In the genomic region with DNA sequence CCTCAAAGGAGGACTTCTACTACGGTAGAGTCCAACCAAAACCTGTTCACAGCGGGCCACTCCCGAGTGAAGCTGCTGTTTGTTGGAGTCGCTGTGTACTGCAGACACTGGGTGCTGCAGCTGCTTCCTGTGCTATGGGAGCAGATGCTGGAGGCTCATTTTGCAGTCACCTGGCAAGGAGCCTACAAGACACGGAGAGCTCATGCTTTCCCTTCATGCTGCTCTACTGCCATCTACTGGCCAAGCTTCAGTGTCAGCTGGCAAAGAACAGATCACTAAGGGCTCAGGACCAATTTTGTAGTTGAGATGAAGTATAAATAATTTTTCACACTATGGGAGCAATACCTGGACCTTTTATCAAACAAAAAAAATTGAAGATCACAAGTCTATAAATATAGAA, we compare ENCODE assay signal across 8 mouse cellular contexts. TPM values are rescaled to one million over a fixed set of nuclear protein-coding genes. Genes with fewer than 3 reads are reported as not detected.
DNase-seq lines count a peak whose midpoint lies in the region; ATAC-seq and TF ChIP-seq lines count a peak whose summit lies in the region.
"Not testable (repeated sequence)": the region's sequence is repeated elsewhere in the genome, so short reads cannot be mapped to it uniquely, and the experiment has no call there.

No protein-coding gene starts in this region.

- peak; percentile 86 for TF ChIP-seq CTCF in liver, embryonic 14.5 days (IDR thresholded peaks at IDR 0.05; ENCODE audit: low read depth)

- not testable (repeated sequence) for H3K27me3 ChIP-seq in forebrain, embryonic 14.5 days (replicated peaks; ENCODE audit: control insufficient read depth, insufficient read depth, low read length); liver, embryonic 14.5 days (ENCODE audit: control insufficient read depth, insufficient read depth, low read length); neural tube, embryonic 11.5 days (ENCODE audit: control insufficient read depth, insufficient read depth, low read length); stomach, embryonic 16.5 days (ENCODE audit: control insufficient read depth, insufficient read depth, low read length)

- not testable (repeated sequence) for H3K9ac ChIP-seq in forebrain, embryonic 14.5 days (ENCODE audit: low read length); liver, embryonic 14.5 days (replicated peaks); neural tube, embryonic 11.5 days (ENCODE audit: low read length); stomach, embryonic 16.5 days (ENCODE audit: low read length)

- WGBS in forebrain, embryonic 14.5 days, result 13% methylated on average over 5 of the region's 5 CpGs
- WGBS in large intestine, adult 2 months, result 1% methylated on average over 5 of the region's 5 CpGs
- 14% methylated on average over 5 of the region's 5 CpGs for WGBS in liver, embryonic 14.5 days (ENCODE audit: insufficient replicate concordance)
- WGBS in neural tube, embryonic 11.5 days, result 22% methylated on average over 5 of the region's 5 CpGs
- 11% methylated on average over 5 of the region's 5 CpGs for WGBS in stomach, embryonic 16.5 days

- peak; percentile 89 for ATAC-seq in forebrain, embryonic 14.5 days
- peak; percentile 42; the same call in 1 of the 2 replicates for ATAC-seq in liver, embryonic 14.5 days (ENCODE audit: insufficient read depth)
- ATAC-seq in neural tube, embryonic 11.5 days (ENCODE audit: insufficient read depth, low FRiP score, low TSS enrichment), result not testable (repeated sequence)
- peak; percentile 69; the same call in 1 of the 2 replicates for ATAC-seq in stomach, embryonic 16.5 days (ENCODE audit: insufficient read depth, low FRiP score)

- not testable (repeated sequence) for H3K36me3 ChIP-seq in forebrain, embryonic 14.5 days (ENCODE audit: control insufficient read depth, insufficient read depth, low read length); liver, embryonic 14.5 days (replicated peaks; ENCODE audit: control insufficient read depth, insufficient read depth, low read depth); neural tube, embryonic 11.5 days (ENCODE audit: control insufficient read depth, insufficient read depth, low read length); stomach, embryonic 16.5 days (ENCODE audit: control insufficient read depth, insufficient read depth, low read length)

- DNase-seq in CD8-positive naive resting alpha-beta T cell, adult 2 months (ENCODE audit: low read depth in 2 of 2, low spot score in 2 of 2), result peak; percentile 71 to 83
- peak; percentile 79 for DNase-seq in cerebellum, adult 11 months
- DNase-seq in forebrain, embryonic 14.5 days (ENCODE audit: low spot score), result peak; percentile 96
- peak; percentile 55 for DNase-seq in heart, postnatal 25 days (ENCODE audit: low spot score)
- DNase-seq in large intestine, adult 2 months (ENCODE audit: low read depth, low spot score), result peak; percentile 75
- DNase-seq in liver, embryonic 14.5 days (ENCODE audit: low read depth in 3 of 3, low spot score in 3 of 3), result peak; percentile 35 to 46 (median 46)
- peak; percentile 46 for DNase-seq in neural tube, embryonic 11.5 days (ENCODE audit: low spot score)

- not testable (repeated sequence) for H3K9me3 ChIP-seq in forebrain, embryonic 14.5 days (replicated peaks; ENCODE audit: control insufficient read depth, low read length); liver, embryonic 14.5 days (ENCODE audit: control insufficient read depth, low read length); neural tube, embryonic 11.5 days (ENCODE audit: control insufficient read depth, low read length); stomach, embryonic 16.5 days (replicated peaks; ENCODE audit: control insufficient read depth, low read length)

- TF ChIP-seq EP300 in liver, embryonic 14.5 days (IDR thresholded peaks at IDR 0.05; ENCODE audit: low read depth), result not testable (repeated sequence)

- not testable (repeated sequence) for H3K4me3 ChIP-seq in forebrain, embryonic 14.5 days (ENCODE audit: low read depth, low read length); liver, embryonic 14.5 days (ENCODE audit: insufficient read depth in 1 of 2, low read depth in 2 of 2, low read length in 2 of 2); neural tube, embryonic 11.5 days (ENCODE audit: low read depth, low read length); stomach, embryonic 16.5 days (replicated peaks; ENCODE audit: low read length)

- not testable (repeated sequence) for H3K27ac ChIP-seq in forebrain, embryonic 14.5 days (ENCODE audit: low read depth, low read length); liver, embryonic 14.5 days; neural tube, embryonic 11.5 days (ENCODE audit: low read depth, low read length); stomach, embryonic 16.5 days (ENCODE audit: low read length)

- intact Hi-C loops in heart, postnatal 25 days (cut with DNase I), result loop anchor here (5.0 kb wide), 1 partner anchor 39 kb away; no protein-coding TSS in a partner anchor

- not testable (repeated sequence) for H3K4me1 ChIP-seq in forebrain, embryonic 14.5 days (ENCODE audit: control insufficient read depth, insufficient read depth, low read length); liver, embryonic 14.5 days (replicated peaks; ENCODE audit: control insufficient read depth in 2 of 2, insufficient read depth in 2 of 2, low read length in 1 of 2); neural tube, embryonic 11.5 days (ENCODE audit: control insufficient read depth, insufficient read depth, low read length); stomach, embryonic 16.5 days (ENCODE audit: control insufficient read depth, insufficient read depth, low read length)

- not testable (repeated sequence) for H3K4me2 ChIP-seq in forebrain, embryonic 14.5 days (ENCODE audit: low read length); liver, embryonic 14.5 days (ENCODE audit: low read depth); neural tube, embryonic 11.5 days (ENCODE audit: low read depth); stomach, embryonic 16.5 days (ENCODE audit: low read depth, low read length)

RNA-seq across cellular contexts. Expression of a gene that starts 10.9 kb away (rescaled TPM):
- polyA plus RNA-seq in forebrain, embryonic 14.5 days (2014; fragmentation: Nextera tagmentation; extraction: Ambion mirVana), result 21.7 and 23.3 TPM in 2 replicates
- 10 to 100 TPM; 19.4 to 20.5 TPM for total RNA-seq in heart, postnatal 25 days (2021)
- polyA plus RNA-seq in large intestine, adult 2 months (2012; rRNA removed), result 36.3 and 48.6 TPM in 2 replicates
- 6.6 and 8.6 TPM in 2 replicates for polyA plus RNA-seq in liver, embryonic 14.5 days (2012; rRNA removed)
- polyA plus RNA-seq in liver, embryonic 14.5 days (2014; fragmentation: Nextera tagmentation; extraction: Ambion mirVana), result 6.7 and 7.9 TPM in 2 replicates
- 33.7 and 37.5 TPM in 2 replicates for polyA plus RNA-seq in neural tube, embryonic 11.5 days (2014; fragmentation: Nextera tagmentation; extraction: Ambion mirVana)
- polyA plus RNA-seq in stomach, embryonic 16.5 days (2015; fragmentation: Nextera tagmentation; extraction: Ambion mirVana), result 39.9 and 41.3 TPM in 2 replicates

RNA-seq across cellular contexts. Expression of a gene that starts 14.0 kb away (rescaled TPM):
- not detected in 2 replicates for polyA plus RNA-seq in forebrain, embryonic 14.5 days (2014; fragmentation: Nextera tagmentation; extraction: Ambion mirVana)
- total RNA-seq in heart, postnatal 25 days (2021), result not detected
- polyA plus RNA-seq in large intestine, adult 2 months (2012; rRNA removed), result not detected in 2 replicates
- not detected in 2 replicates for polyA plus RNA-seq in liver, embryonic 14.5 days (2012; rRNA removed)
- polyA plus RNA-seq in liver, embryonic 14.5 days (2014; fragmentation: Nextera tagmentation; extraction: Ambion mirVana), result not detected in 2 replicates
- polyA plus RNA-seq in neural tube, embryonic 11.5 days (2014; fragmentation: Nextera tagmentation; extraction: Ambion mirVana), result not detected in 2 replicates
- not detected in 2 replicates for polyA plus RNA-seq in stomach, embryonic 16.5 days (2015; fragmentation: Nextera tagmentation; extraction: Ambion mirVana)

RNA-seq across cellular contexts. Expression of a gene that starts 41.0 kb away (rescaled TPM):
- polyA plus RNA-seq in forebrain, embryonic 14.5 days (2014; fragmentation: Nextera tagmentation; extraction: Ambion mirVana), result 0.48 and 0.49 TPM in 2 replicates
- not detected for total RNA-seq in heart, postnatal 25 days (2021)
- 49.0 and 59.4 TPM in 2 replicates for polyA plus RNA-seq in large intestine, adult 2 months (2012; rRNA removed)
- polyA plus RNA-seq in liver, embryonic 14.5 days (2012; rRNA removed), result 0.15 and 0.26 TPM in 2 replicates
- polyA plus RNA-seq in liver, embryonic 14.5 days (2014; fragmentation: Nextera tagmentation; extraction: Ambion mirVana), result 0.20 and 0.32 TPM in 2 replicates
- polyA plus RNA-seq in neural tube, embryonic 11.5 days (2014; fragmentation: Nextera tagmentation; extraction: Ambion mirVana), result 0.42 and 0.66 TPM in 2 replicates
- polyA plus RNA-seq in stomach, embryonic 16.5 days (2015; fragmentation: Nextera tagmentation; extraction: Ambion mirVana), result 0.83 and 1.2 TPM in 2 replicates

RNA-seq across cellular contexts. Expression of a gene that starts 43.4 kb away (rescaled TPM):
- polyA plus RNA-seq in forebrain, embryonic 14.5 days (2014; fragmentation: Nextera tagmentation; extraction: Ambion mirVana), result 1.1 and 2.1 TPM in 2 replicates
- total RNA-seq in heart, postnatal 25 days (2021), result 1 to 10 TPM; 1.2 TPM
- 0.12 and 0.24 TPM in 2 replicates for polyA plus RNA-seq in large intestine, adult 2 months (2012; rRNA removed)
- polyA plus RNA-seq in liver, embryonic 14.5 days (2012; rRNA removed), result 82.4 and 114 TPM in 2 replicates
- polyA plus RNA-seq in liver, embryonic 14.5 days (2014; fragmentation: Nextera tagmentation; extraction: Ambion mirVana), result 251 and 278 TPM in 2 replicates
- polyA plus RNA-seq in neural tube, embryonic 11.5 days (2014; fragmentation: Nextera tagmentation; extraction: Ambion mirVana), result 5.7 and 7.5 TPM in 2 replicates
- polyA plus RNA-seq in stomach, embryonic 16.5 days (2015; fragmentation: Nextera tagmentation; extraction: Ambion mirVana), result 12.0 and 12.4 TPM in 2 replicates

RNA-seq across cellular contexts. Expression of a gene that starts 53.3 kb away (rescaled TPM):
- polyA plus RNA-seq in forebrain, embryonic 14.5 days (2014; fragmentation: Nextera tagmentation; extraction: Ambion mirVana), result not detected in 2 replicates
- total RNA-seq in heart, postnatal 25 days (2021), result not detected
- polyA plus RNA-seq in large intestine, adult 2 months (2012; rRNA removed), result not detected in 2 replicates
- polyA plus RNA-seq in liver, embryonic 14.5 days (2012; rRNA removed), result not detected in 2 replicates
- polyA plus RNA-seq in liver, embryonic 14.5 days (2014; fragmentation: Nextera tagmentation; extraction: Ambion mirVana), result not detected in 2 replicates
- not detected in 2 replicates for polyA plus RNA-seq in neural tube, embryonic 11.5 days (2014; fragmentation: Nextera tagmentation; extraction: Ambion mirVana)
- polyA plus RNA-seq in stomach, embryonic 16.5 days (2015; fragmentation: Nextera tagmentation; extraction: Ambion mirVana), result not detected in 2 replicates

Comparison
In these comparisons a context has a peak if more than half of its experiments do, and no peak if none do; other contexts are left out.
1. DNase-seq: peak in every context shown above with its lines; median percentile 96 in forebrain, embryonic 14.5 days; 79 in cerebellum, adult 11 months; 77 in CD8-positive naive resting alpha-beta T cell, adult 2 months; 75 in large intestine, adult 2 months; 55 in heart, postnatal 25 days; 46 in liver, embryonic 14.5 days; 46 in neural tube, embryonic 11.5 days.
2. RNA of a gene that starts 41.0 kb away (polyA plus RNA-seq): 49.0 to 59.4 TPM in large intestine, adult 2 months; 0.83 to 1.2 TPM in stomach, embryonic 16.5 days, 0.48 to 0.49 TPM in forebrain, embryonic 14.5 days, 0.42 to 0.66 TPM in neural tube, embryonic 11.5 days and 0.15 to 0.32 TPM in liver, embryonic 14.5 days; every median in the first group is over 10 times any median in the second.